ENCODE assay signal across 8 mouse cellular contexts in genomic region chr17:46152847-46153782, GRCm38 (mm10). TPM values are rescaled to one million over a fixed set of nuclear protein-coding genes. Genes with fewer than 3 reads are reported as not detected.
DNase-seq lines count a peak whose midpoint lies in the region; ATAC-seq and TF ChIP-seq lines count a peak whose summit lies in the region.

Mad2l1bp (minus strand) TSS chr17:46153553.

- H3K4me1 ChIP-seq in ES-Bruce4 (ENCODE audit: control insufficient read depth, insufficient read depth, low read length), result no peaks in the 10 kb centered on the region
- H3K4me1 ChIP-seq in forebrain, embryonic 12.5 days, result peaks cover 10% of the 10 kb centered on the region
- H3K4me1 ChIP-seq in heart, postnatal 0 days (ENCODE audit: control insufficient read depth, insufficient read depth), result 0 out of 2 replicates have a peak, but pooled peaks cover 8% of the 10 kb centered on the region
- peaks cover 30% of the 10 kb centered on the region for H3K4me1 ChIP-seq in liver, postnatal 0 days (ENCODE audit: insufficient read depth)
- peaks cover 8% of the 10 kb centered on the region; the same call in 1 of the 2 replicates for H3K4me1 ChIP-seq in neural tube, embryonic 14.5 days (ENCODE audit: control insufficient read depth, insufficient read depth, low read length)

- no peak for TF ChIP-seq CTCF in ES-Bruce4 (IDR thresholded peaks at IDR 0.05; ENCODE audit: low read depth, low read length)
- no peak for TF ChIP-seq CTCF in heart, postnatal 0 days (IDR thresholded peaks at IDR 0.05; ENCODE audit: low read depth)
- no peak for TF ChIP-seq CTCF in liver, postnatal 0 days (IDR thresholded peaks at IDR 0.05; ENCODE audit: low read depth)

- H3K9ac ChIP-seq in ES-Bruce4 (ENCODE audit: low read depth, poor library complexity, severe bottlenecking), result peak within 1 kb of the TSS; percentile 54
- H3K9ac ChIP-seq in forebrain, embryonic 12.5 days, result peak within 1 kb of the TSS; percentile 82
- peak within 1 kb of the TSS; percentile 86 for H3K9ac ChIP-seq in heart, postnatal 0 days (replicated peaks; ENCODE audit: low read depth, low read length)
- peak within 1 kb of the TSS; percentile 84 for H3K9ac ChIP-seq in liver, postnatal 0 days (replicated peaks)
- peak within 1 kb of the TSS; percentile 57 for H3K9ac ChIP-seq in neural tube, embryonic 14.5 days (replicated peaks; ENCODE audit: low read depth, low read length)

- WGBS in forebrain, embryonic 12.5 days, result 10% methylated on average over 33 of the region's 33 CpGs
- whole genome bisulfite sequencing in heart, postnatal 0 days, result 1% methylated on average over 33 of the region's 33 CpGs
- 1% methylated on average over 33 of the region's 33 CpGs for WGBS in large intestine, adult 2 months
- 3% methylated on average over 32 of the region's 33 CpGs for WGBS in liver, postnatal 0 days (ENCODE audit: insufficient replicate concordance)
- WGBS in neural tube, embryonic 14.5 days, result 7% methylated on average over 33 of the region's 33 CpGs

- H3K27ac ChIP-seq in ES-Bruce4 (ENCODE audit: insufficient read depth, low read length), result no peak within 1 kb of the TSS
- H3K27ac ChIP-seq in forebrain, embryonic 12.5 days, result peak within 1 kb of the TSS; percentile 36
- H3K27ac ChIP-seq in heart, postnatal 0 days (ENCODE audit: low read depth), result peak within 1 kb of the TSS; percentile 82
- peak within 1 kb of the TSS; percentile 79 for H3K27ac ChIP-seq in liver, postnatal 0 days (ENCODE audit: low read depth)
- H3K27ac ChIP-seq in neural tube, embryonic 14.5 days (ENCODE audit: low read depth, low read length), result 0 out of 2 replicates have a peak within 1 kb of the TSS, but pooled peaks have one; percentile 24

- peaks cover 3% of the 10 kb centered on the region; the same call in 1 of the 2 replicates for H3K36me3 ChIP-seq in ES-Bruce4 (ENCODE audit: control insufficient read depth, insufficient read depth, low read length, poor library complexity, severe bottlenecking)
- peaks cover 20% of the 10 kb centered on the region for H3K36me3 ChIP-seq in forebrain, embryonic 12.5 days (replicated peaks)
- peaks cover 14% of the 10 kb centered on the region for H3K36me3 ChIP-seq in heart, postnatal 0 days (replicated peaks; ENCODE audit: control insufficient read depth, insufficient read depth, low read length)
- H3K36me3 ChIP-seq in liver, postnatal 0 days (replicated peaks; ENCODE audit: insufficient read depth, low read length), result peaks cover 19% of the 10 kb centered on the region
- peaks cover 4% of the 10 kb centered on the region; the same call in 1 of the 2 replicates for H3K36me3 ChIP-seq in neural tube, embryonic 14.5 days (ENCODE audit: control insufficient read depth, insufficient read depth, low read length)

- peak; percentile 93 for DNase-seq in c-Kit-positive CD71-positive TER-119-positive erythroid progenitor cells, embryonic 14.5 days (ENCODE audit: low spot score)
- peak; percentile 96 for DNase-seq in heart, postnatal 0 days (ENCODE audit: low spot score)
- peak; percentile 79 for DNase-seq in large intestine, adult 2 months (ENCODE audit: low read depth, low spot score)
- peak; percentile 91 for DNase-seq in liver, postnatal 0 days
- peak; percentile 84 to 91 for DNase-seq in thymus, adult 18-20 months

- H3K27me3 ChIP-seq in ES-Bruce4 (ENCODE audit: control insufficient read depth, insufficient read depth, low read length, poor library complexity, severe bottlenecking), result no peaks in the 10 kb centered on the region
- no peaks in the 10 kb centered on the region for H3K27me3 ChIP-seq in forebrain, embryonic 12.5 days
- H3K27me3 ChIP-seq in heart, postnatal 0 days (ENCODE audit: control insufficient read depth, insufficient read depth, low read length), result no peaks in the 10 kb centered on the region
- H3K27me3 ChIP-seq in liver, postnatal 0 days (ENCODE audit: insufficient read depth, low read length), result no peaks in the 10 kb centered on the region
- H3K27me3 ChIP-seq in neural tube, embryonic 14.5 days (ENCODE audit: control insufficient read depth, insufficient read depth, low read length), result no peaks in the 10 kb centered on the region

- no peaks in the 10 kb centered on the region for H3K9me3 ChIP-seq in ES-Bruce4 (replicated peaks; ENCODE audit: control insufficient read depth, insufficient read depth, low read length, poor library complexity, severe bottlenecking)
- no peaks in the 10 kb centered on the region for H3K9me3 ChIP-seq in forebrain, embryonic 12.5 days
- no peaks in the 10 kb centered on the region for H3K9me3 ChIP-seq in heart, postnatal 0 days (replicated peaks; ENCODE audit: control insufficient read depth, low read length)
- H3K9me3 ChIP-seq in liver, postnatal 0 days (ENCODE audit: low read length), result no peaks in the 10 kb centered on the region
- no peaks in the 10 kb centered on the region for H3K9me3 ChIP-seq in neural tube, embryonic 14.5 days (ENCODE audit: control insufficient read depth, low read length)

- no peak for TF ChIP-seq EP300 in ES-Bruce4 (IDR thresholded peaks at IDR 0.05; ENCODE audit: insufficient read depth, low read depth, low read length)
- TF ChIP-seq EP300 in heart, postnatal 0 days (IDR thresholded peaks at IDR 0.05; ENCODE audit: low read depth), result no peak
- peak; percentile 45; the same call in 1 of the 2 replicates for TF ChIP-seq EP300 in liver, postnatal 0 days (IDR thresholded peaks at IDR 0.05; ENCODE audit: low read depth)

- peak; percentile 98 for TF ChIP-seq POLR2A in ES-Bruce4 (IDR thresholded peaks at IDR 0.05; ENCODE audit: insufficient read depth, low read length)

- ATAC-seq in forebrain, embryonic 12.5 days (ENCODE audit: low FRiP score), result peak; percentile 95
- ATAC-seq in heart, postnatal 0 days (ENCODE audit: insufficient read depth, low read depth), result peak; percentile 95
- ATAC-seq in liver, postnatal 0 days, result peak; percentile 87
- peak; percentile 92 for ATAC-seq in neural tube, embryonic 14.5 days (ENCODE audit: low read depth)

- peak within 1 kb of the TSS; percentile 92 for H3K4me2 ChIP-seq in forebrain, embryonic 12.5 days
- H3K4me2 ChIP-seq in heart, postnatal 0 days (ENCODE audit: low read depth, low read length), result peak within 1 kb of the TSS; percentile 77
- H3K4me2 ChIP-seq in liver, postnatal 0 days (ENCODE audit: low read depth, low read length), result peak within 1 kb of the TSS; percentile 87
- H3K4me2 ChIP-seq in neural tube, embryonic 14.5 days (ENCODE audit: low read depth, low read length), result peak within 1 kb of the TSS; percentile 86

- peak within 1 kb of the TSS; percentile 85 for H3K4me3 ChIP-seq in ES-Bruce4 (ENCODE audit: low read depth, low read length)
- H3K4me3 ChIP-seq in forebrain, embryonic 12.5 days (replicated peaks), result peak within 1 kb of the TSS; percentile 60
- peak within 1 kb of the TSS; percentile 83 for H3K4me3 ChIP-seq in heart, postnatal 0 days (ENCODE audit: low read depth, low read length)
- peak within 1 kb of the TSS; percentile 75 for H3K4me3 ChIP-seq in liver, postnatal 0 days (ENCODE audit: low read depth, low read length)
- H3K4me3 ChIP-seq in neural tube, embryonic 14.5 days (ENCODE audit: low read depth, low read length), result peak within 1 kb of the TSS; percentile 51

RNA-seq across cellular contexts. Expression of gene Mad2l1bp, which starts in this region (rescaled TPM):
- 10.3 and 14.8 TPM in 2 replicates for polyA plus RNA-seq in ES-Bruce4 (2011; ENCODE audit: insufficient read depth, insufficient read length, low read depth, missing spikeins)
- polyA plus RNA-seq in forebrain, embryonic 12.5 days (2016; fragmentation: Nextera tagmentation; extraction: Ambion mirVana), result 30.6 and 31.0 TPM in 2 replicates
- 19.1 and 26.9 TPM in 2 replicates for total RNA-seq in heart, postnatal 0 days (2014; rRNA removed; ENCODE audit: low replicate concordance)
- 32.5 and 32.6 TPM in 2 replicates for polyA plus RNA-seq in heart, postnatal 0 days (2015; fragmentation: Nextera tagmentation; extraction: Ambion mirVana)
- 33.7 and 37.4 TPM in 2 replicates for polyA plus RNA-seq in large intestine, adult 2 months (2012; rRNA removed)
- polyA plus RNA-seq in liver, postnatal 0 days (2015; fragmentation: Nextera tagmentation; extraction: Ambion mirVana), result 25.0 and 25.3 TPM in 2 replicates
- 21.4 and 24.9 TPM in 2 replicates for polyA plus RNA-seq in neural tube, embryonic 14.5 days (2014; fragmentation: Nextera tagmentation; extraction: Ambion mirVana)
